Mouse (Mus musculus): ENCODE results near the gene Opa3. TPM values are rescaled to one million over a fixed set of nuclear protein-coding genes. Genes with fewer than 3 reads are reported as not detected.

The Opa3 gene
- polyA plus RNA-seq, 1 experiment from 2014 or later: 41.8 TPM

GRCm38 (mm10) chr7:19253437-19253836, 25.3 kb downstream of the Opa3 start:
- Histone ChIP-seq H3K4me1 (replicated peaks) (no peaks in the 10 kb centered on the region), H3K27ac (replicated peaks) (no peak overlapping the region), H3K4me3 (no peak overlapping the region), H3K36me3 (peaks cover 12% of the 10 kb centered on the region), H3K4me2 (no peak overlapping the region), H3K27me3 (no peaks in the 10 kb centered on the region), H3K9ac (no peak overlapping the region), H3K9me3 (no peaks in the 10 kb centered on the region)
- 71% methylated on average over 5 of the region's 5 CpGs for WGBS
- ATAC-seq (ENCODE audit: low FRiP score, low read depth): no peak

GRCm38 (mm10) chr7:19255395-19255794, 27.3 kb downstream of the Opa3 start:
- ATAC-seq (ENCODE audit: low FRiP score, low read depth): no peak
- Histone ChIP-seq H3K4me2 (no peak overlapping the region), H3K4me1 (replicated peaks) (no peaks in the 10 kb centered on the region), H3K27me3 (no peaks in the 10 kb centered on the region), H3K9ac (no peak overlapping the region), H3K9me3 (no peaks in the 10 kb centered on the region), H3K27ac (replicated peaks) (no peak overlapping the region), H3K36me3 (peaks cover 24% of the 10 kb centered on the region), H3K4me3 (no peak overlapping the region)
- WGBS: 84% methylated on average over 17 of the region's 17 CpGs

GRCm38 (mm10) chr7:19256567-19256966, 28.4 kb downstream of the Opa3 start:
- no peak for ATAC-seq (ENCODE audit: low FRiP score, low read depth)
- Histone ChIP-seq H3K4me1 (replicated peaks) (no peaks in the 10 kb centered on the region), H3K27ac (replicated peaks) (no peak overlapping the region), H3K9ac (no peak overlapping the region), H3K27me3 (no peaks in the 10 kb centered on the region), H3K4me3 (no peak overlapping the region), H3K9me3 (no peaks in the 10 kb centered on the region), H3K36me3 (peaks cover 29% of the 10 kb centered on the region), H3K4me2 (no peak overlapping the region)
- 94% methylated on average over 7 of the region's 7 CpGs for WGBS

- H3K9me3 ChIP-seq: no peaks in the 10 kb centered on the region
- H3K9ac ChIP-seq: no peak overlapping the region
- no peaks in the 10 kb centered on the region for H3K27me3 ChIP-seq
- H3K27ac ChIP-seq (replicated peaks): no peak overlapping the region
- no peaks in the 10 kb centered on the region for H3K4me1 ChIP-seq (replicated peaks)
- no peak overlapping the region for H3K4me3 ChIP-seq
- peaks cover 29% of the 10 kb centered on the region for H3K36me3 ChIP-seq
- peak; percentile 61 for ATAC-seq (ENCODE audit: low FRiP score, low read depth)
- WGBS: 33% methylated on average over 11 of the region's 11 CpGs
- no peak overlapping the region for H3K4me2 ChIP-seq
These were observed 29.4 kb downstream of the Opa3 start for GRCm38 (mm10) chr7:19257390-19258022.

GRCm38 (mm10) chr7:19258336-19258735, 30.2 kb downstream of the Opa3 start:
- WGBS: 76% methylated on average over 3 of the region's 3 CpGs
- Histone ChIP-seq H3K9me3 (no peaks in the 10 kb centered on the region), H3K4me3 (no peak overlapping the region), H3K36me3 (peaks cover 38% of the 10 kb centered on the region), H3K4me2 (no peak overlapping the region), H3K27ac (replicated peaks) (no peak overlapping the region), H3K4me1 (replicated peaks) (no peaks in the 10 kb centered on the region), H3K9ac (no peak overlapping the region), H3K27me3 (no peaks in the 10 kb centered on the region)
- no peak for ATAC-seq (ENCODE audit: low FRiP score, low read depth)

GRCm38 (mm10) chr7:19265147-19265546, 37.0 kb downstream of the Opa3 start:
- Histone ChIP-seq H3K4me3 (no peak overlapping the region), H3K9me3 (no peaks in the 10 kb centered on the region), H3K4me2 (no peak overlapping the region), H3K27ac (replicated peaks) (no peak overlapping the region), H3K27me3 (no peaks in the 10 kb centered on the region), H3K9ac (no peak overlapping the region), H3K36me3 (peaks cover 27% of the 10 kb centered on the region), H3K4me1 (replicated peaks) (peaks cover 14% of the 10 kb centered on the region)
- ATAC-seq (ENCODE audit: low FRiP score, low read depth): no peak
- 90% methylated on average over 7 of the region's 7 CpGs for WGBS

- Histone ChIP-seq H3K27me3 (no peaks in the 10 kb centered on the region), H3K4me2 (no peak overlapping the region), H3K4me3 (no peak overlapping the region), H3K9ac (no peak overlapping the region), H3K27ac (replicated peaks) (no peak overlapping the region), H3K4me1 (replicated peaks) (peaks cover 24% of the 10 kb centered on the region), H3K36me3 (peaks cover 20% of the 10 kb centered on the region), H3K9me3 (no peaks in the 10 kb centered on the region)
- WGBS: 79% methylated on average over 10 of the region's 10 CpGs
- no peak for ATAC-seq (ENCODE audit: low FRiP score, low read depth)
These were observed 38.0 kb downstream of the Opa3 start for GRCm38 (mm10) chr7:19265928-19266822.

- H3K27ac ChIP-seq (replicated peaks): no peak overlapping the region
- H3K27me3 ChIP-seq: no peaks in the 10 kb centered on the region
- ATAC-seq (ENCODE audit: low FRiP score, low read depth): no peak
- WGBS: 71% methylated on average over 10 of the region's 10 CpGs
- H3K4me2 ChIP-seq: no peak overlapping the region
- H3K9me3 ChIP-seq: no peaks in the 10 kb centered on the region
- peaks cover 20% of the 10 kb centered on the region for H3K36me3 ChIP-seq
- 0 out of 2 replicates have a peak overlapping the region, but pooled peaks have one; percentile 4 for H3K9ac ChIP-seq
- peaks cover 24% of the 10 kb centered on the region for H3K4me1 ChIP-seq (replicated peaks)
- no peak overlapping the region for H3K4me3 ChIP-seq
These were observed 38.9 kb downstream of the Opa3 start for GRCm38 (mm10) chr7:19267051-19267450.

GRCm38 (mm10) chr7:19268993-19269681, 41.0 kb downstream of the Opa3 start:
- peaks cover 24% of the 10 kb centered on the region for H3K4me1 ChIP-seq (replicated peaks)
- peak overlapping the region; percentile 88 for H3K27ac ChIP-seq (replicated peaks)
- ATAC-seq (ENCODE audit: low FRiP score, low read depth): no peak
- no peaks in the 10 kb centered on the region for H3K27me3 ChIP-seq
- WGBS: 55% methylated on average over 10 of the region's 10 CpGs
- H3K36me3 ChIP-seq: peaks cover 5% of the 10 kb centered on the region
- no peaks in the 10 kb centered on the region for H3K9me3 ChIP-seq
- peak overlapping the region; percentile 99 for H3K4me3 ChIP-seq
- peak overlapping the region; percentile 97 for H3K4me2 ChIP-seq
- peak overlapping the region; percentile 93; the same call in 1 of the 2 replicates for H3K9ac ChIP-seq

- Histone ChIP-seq H3K4me1 (replicated peaks) (peaks cover 24% of the 10 kb centered on the region), H3K36me3 (no peaks in the 10 kb centered on the region), H3K27me3 (peaks cover 5% of the 10 kb centered on the region; the same call in 1 of the 2 replicates), H3K4me2 (peak overlapping the region; percentile 97), H3K9me3 (no peaks in the 10 kb centered on the region), H3K4me3 (peak overlapping the region; percentile 99), H3K27ac (replicated peaks) (peak overlapping the region; percentile 88), H3K9ac (peak overlapping the region; percentile 93)
- peak; percentile 24; the same call in 1 of the 2 replicates for ATAC-seq (ENCODE audit: low FRiP score, low read depth)
- under 1% methylated on average over 19 of the region's 19 CpGs for WGBS
These were observed 41.7 kb downstream of the Opa3 start for GRCm38 (mm10) chr7:19269721-19270441.

- Histone ChIP-seq H3K4me3 (peak overlapping the region; percentile 99), H3K4me2 (peak overlapping the region; percentile 97), H3K27ac (replicated peaks) (peak overlapping the region; percentile 88), H3K27me3 (peaks cover 5% of the 10 kb centered on the region; the same call in 1 of the 2 replicates), H3K36me3 (no peaks in the 10 kb centered on the region), H3K4me1 (replicated peaks) (peaks cover 24% of the 10 kb centered on the region), H3K9me3 (no peaks in the 10 kb centered on the region), H3K9ac (peak overlapping the region; percentile 93)
- ATAC-seq (ENCODE audit: low FRiP score, low read depth): no peak
- WGBS: under 1% methylated on average over 17 of the region's 21 CpGs
These were observed 42.5 kb downstream of the Opa3 start for GRCm38 (mm10) chr7:19270509-19271237.

All from hindbrain, embryonic 15.5 days (tissue).